Mouse (Mus musculus): Measurements from ENCODE around the gene Notch2.
"Not testable (repeated sequence)": the region's sequence is repeated elsewhere in the genome, so short reads cannot be mapped to it uniquely, and the experiment has no call there.

The Notch2 gene

DNA sequence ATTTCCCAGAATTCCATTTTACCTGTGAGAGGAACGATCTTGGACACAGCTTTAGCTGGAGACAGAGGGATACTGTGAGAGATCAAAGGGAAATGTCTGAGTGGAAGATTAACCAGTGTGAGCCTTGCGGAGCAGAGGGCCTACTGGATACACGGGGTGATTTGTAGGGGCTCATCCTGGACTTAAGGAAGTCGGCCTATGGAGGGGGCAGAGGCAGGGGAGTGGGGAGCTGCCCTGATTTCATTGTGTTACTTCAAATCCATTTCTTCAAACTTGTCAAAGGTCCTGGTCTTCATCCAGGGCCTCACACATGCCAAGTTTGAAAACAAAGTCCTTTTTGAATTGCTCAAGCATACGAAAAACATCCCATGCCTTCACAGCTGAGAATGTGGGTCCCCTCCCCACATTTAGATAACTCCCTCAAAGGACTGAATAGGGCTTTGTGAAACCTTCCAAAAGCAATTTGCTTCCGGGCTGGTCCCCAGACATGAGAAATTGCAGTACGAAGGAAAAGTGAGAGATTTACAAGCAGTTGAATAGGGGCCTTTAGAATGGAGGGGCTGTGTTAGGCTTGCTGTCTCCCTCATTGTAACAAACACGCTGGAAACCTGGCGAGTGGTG is 91.6 kb downstream of the Notch2 start:
- DNase-seq (ENCODE audit: low read depth) = no peak

GRCm38 (mm10) chr3:98105496-98105895 is 92.2 kb downstream of the Notch2 start:
- DNase-seq (ENCODE audit: low read depth) = no peak

- DNase-seq (ENCODE audit: low read depth) = no peak
Observed at GRCm38 (mm10) chr3:98106115-98106514, 92.8 kb downstream of the Notch2 start.

GRCm38 (mm10) chr3:98106590-98107313 is 93.4 kb downstream of the Notch2 start:
- no peak for DNase-seq (ENCODE audit: low read depth)

DNA sequence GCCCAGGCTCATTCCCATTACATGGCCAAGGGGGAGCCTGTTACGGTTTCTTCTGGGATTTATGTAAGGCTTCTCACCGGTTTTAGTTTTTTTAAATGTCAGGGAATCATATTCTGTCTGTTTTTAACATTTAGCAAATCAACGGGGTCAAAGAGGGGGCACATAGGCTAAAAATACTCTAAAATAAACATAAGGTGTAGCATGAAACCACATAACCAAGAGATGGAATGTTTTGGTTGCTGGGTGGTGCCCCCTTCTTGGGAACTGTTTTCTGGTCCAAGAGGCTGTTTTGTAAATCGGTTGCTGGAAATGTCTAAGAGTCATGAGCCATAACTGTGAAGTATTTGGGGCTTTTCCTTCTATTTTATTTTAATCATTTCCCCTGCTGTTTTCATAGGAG is 95.1 kb downstream of the Notch2 start:
- DNase-seq (ENCODE audit: low read depth) = no peak

DNA sequence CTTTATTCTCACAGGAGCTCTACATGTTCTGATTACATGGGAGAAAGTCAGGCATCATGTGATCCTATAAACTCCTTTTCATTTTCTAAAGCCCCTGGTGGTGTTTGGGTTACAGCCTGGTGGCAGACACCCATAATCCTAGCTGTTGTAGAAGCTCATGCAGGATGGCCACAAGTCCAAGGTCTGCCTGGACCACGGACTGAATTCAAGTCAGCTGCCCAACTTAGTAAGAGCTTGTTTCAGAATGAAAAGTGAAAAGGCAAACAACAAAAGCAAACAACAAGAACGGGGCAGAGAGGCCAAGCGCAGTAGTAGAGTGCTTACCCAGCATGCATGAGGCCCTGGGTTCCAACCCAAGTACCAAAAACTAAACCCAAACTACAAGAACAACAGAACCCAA is 95.5 kb downstream of the Notch2 start:
- DNase-seq (ENCODE audit: low read depth) = no peak

DNA sequence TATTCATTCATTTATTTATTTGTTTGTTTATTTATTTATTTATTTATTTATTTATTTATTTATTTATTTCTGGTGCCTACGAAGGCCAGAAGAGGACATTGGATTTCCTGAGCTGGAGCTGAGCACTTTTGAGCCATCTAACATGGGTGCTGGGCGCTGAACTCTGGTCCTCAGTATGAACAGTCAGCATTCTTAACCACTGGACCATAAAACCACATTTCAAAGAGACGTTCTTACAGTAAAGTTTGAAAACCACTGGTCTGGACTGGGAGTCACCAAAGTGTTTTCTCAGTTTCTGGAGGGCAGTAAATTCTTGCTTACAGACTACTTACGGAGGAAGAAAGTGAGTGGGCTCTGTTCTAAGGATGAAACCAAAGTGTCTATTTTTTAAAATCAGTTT is 97.3 kb downstream of the Notch2 start:
- no peak for DNase-seq (ENCODE audit: low read depth)

GRCm38 (mm10) chr3:98118252-98118651 is 104.9 kb downstream of the Notch2 start:
- DNase-seq (ENCODE audit: low read depth) = no peak

DNA sequence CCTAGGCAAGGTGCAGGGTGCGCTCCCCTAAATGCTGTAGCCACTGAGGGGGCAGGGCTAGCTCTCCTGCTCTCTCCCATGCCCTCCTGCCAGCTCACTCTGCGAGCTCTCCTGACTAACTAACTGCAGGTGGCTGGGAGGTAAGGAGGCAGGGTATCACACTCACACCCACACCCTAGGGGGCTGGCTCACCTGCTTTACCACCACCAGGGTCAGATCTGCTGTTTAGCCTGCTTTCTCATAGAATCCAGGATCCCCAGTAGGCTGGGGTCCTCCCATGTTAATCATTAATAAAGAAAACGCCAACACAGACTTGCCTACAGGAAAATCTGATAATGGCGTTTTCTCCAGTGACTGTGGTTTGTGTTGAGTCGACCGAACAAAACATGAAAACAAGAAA is 106.0 kb downstream of the Notch2 start:
- DNase-seq (ENCODE audit: low read depth) = no peak

DNA sequence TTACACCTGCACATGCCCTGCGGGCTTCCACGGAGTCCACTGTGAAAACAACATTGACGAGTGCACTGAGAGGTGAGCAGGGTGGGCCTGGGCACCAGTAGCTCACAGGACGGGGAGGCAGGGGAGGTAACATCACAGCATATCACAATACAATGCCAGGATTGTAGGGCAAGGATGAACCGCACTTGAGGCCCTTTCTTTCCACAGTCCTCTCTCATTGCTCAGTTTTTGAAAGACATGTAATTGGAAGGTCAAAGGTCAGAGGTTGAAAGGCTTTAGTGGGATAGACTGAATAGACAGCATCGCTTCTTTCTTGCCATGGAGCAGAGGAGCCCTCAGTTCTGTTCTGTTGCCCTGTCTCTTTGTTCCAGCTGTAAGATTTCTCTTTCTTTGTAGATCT is 107.6 kb downstream of the Notch2 start:
- no peak for DNase-seq (ENCODE audit: low read depth)

DNA sequence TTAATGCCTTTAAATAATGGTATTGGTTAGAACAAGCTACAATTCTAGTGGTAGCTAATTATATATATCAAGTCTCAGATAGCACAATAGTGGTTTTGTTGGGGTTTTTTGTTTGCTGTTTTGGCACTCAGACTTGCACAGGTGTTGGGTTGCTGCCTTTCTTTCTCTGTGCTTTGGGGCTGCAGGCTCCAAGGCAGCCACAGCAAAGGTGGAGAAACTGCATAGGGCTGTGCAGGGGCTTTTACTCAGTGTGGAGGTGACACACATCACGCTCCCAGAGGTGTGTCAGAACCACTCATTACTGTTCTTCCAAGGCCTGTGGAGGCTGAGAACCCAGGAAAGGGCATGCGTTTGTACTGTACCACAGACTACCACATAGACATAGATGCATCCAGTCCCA is 114.4 kb downstream of the Notch2 start:
- no peak for DNase-seq (ENCODE audit: low read depth)

DNA sequence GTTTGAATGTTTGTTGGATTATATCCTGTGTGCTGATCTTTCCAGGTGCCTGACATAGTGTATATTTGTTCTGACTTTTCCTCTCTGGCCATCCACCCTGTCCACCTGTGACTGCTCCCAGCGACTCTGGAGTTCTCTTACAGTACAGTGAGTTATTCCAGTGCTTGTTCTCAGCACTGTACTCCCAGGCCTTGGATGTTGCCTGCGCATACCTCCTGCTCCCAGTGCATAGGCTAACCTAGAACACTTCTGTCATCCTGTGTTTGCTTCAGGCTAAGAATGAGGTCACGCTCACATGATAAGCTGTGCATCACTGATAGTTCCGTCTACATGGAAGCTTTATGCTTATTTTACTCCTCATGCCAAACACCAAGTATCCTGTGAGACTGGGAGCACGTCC is 115.4 kb downstream of the Notch2 start:
- no peak for DNase-seq (ENCODE audit: low read depth)

DNA sequence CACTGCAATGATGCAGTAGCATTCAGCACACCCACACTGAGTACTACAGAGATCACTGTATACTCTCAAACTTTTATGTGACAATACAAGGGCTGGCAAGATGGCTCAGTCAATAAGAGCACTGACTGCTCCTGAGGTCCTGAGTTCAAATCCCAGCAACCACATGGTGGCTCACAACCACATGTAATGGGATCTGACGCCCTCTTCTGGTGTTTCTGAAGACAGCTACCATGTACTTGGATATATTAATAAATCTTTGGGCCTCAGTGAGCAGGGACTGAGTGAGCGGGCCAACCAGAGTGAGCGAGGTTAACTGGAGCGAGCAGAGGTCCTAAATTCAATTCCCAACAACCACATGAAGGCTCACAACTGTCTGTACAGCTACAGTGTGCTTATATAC is 118.8 kb downstream of the Notch2 start:
- DNase-seq (ENCODE audit: low read depth) = not testable (repeated sequence)

DNA sequence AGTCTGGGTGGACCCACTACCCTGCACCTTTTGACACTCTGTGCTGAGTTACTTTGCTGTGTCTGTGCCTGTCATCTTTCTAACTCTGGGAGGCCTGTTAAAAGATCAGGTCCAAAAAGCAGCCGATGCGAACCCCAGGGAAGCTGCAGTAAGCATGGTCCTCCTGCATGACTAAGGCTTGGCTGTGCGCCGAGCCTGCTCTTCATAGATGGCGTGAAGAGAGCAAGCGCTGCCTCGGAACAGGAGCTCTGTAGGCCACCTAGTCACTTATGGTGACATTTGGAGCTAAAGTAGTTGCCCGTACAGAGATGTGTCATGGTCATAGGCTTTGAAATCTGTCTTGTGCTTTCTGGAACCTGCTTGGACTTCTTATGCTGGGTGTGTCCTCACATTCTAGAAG is 119.3 kb downstream of the Notch2 start:
- no peak for DNase-seq (ENCODE audit: low read depth)

DNA sequence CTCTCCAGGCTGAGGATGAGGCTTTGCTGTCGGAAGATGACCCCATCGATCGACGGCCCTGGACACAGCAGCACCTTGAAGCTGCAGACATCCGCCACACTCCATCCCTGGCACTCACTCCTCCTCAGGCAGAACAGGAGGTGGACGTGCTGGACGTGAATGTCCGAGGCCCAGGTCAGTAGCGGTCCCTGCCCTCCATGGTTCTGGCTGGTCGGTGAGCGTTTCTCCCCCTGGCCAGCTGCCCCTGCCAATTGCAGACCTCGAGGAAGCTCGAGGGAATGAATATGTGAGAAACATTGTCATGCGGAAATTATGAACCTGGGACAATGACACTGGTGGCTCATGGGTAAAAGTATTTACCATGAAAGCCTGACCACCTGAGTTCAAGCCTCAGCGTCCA is 128.1 kb downstream of the Notch2 start:
- DNase-seq (ENCODE audit: low read depth) = no peak

GRCm38 (mm10) chr3:98142862-98143261 is 129.5 kb downstream of the Notch2 start:
- DNase-seq (ENCODE audit: low read depth) = no peak

GRCm38 (mm10) chr3:98145204-98145603 is 131.9 kb downstream of the Notch2 start:
- no peak for DNase-seq (ENCODE audit: low read depth)

DNA sequence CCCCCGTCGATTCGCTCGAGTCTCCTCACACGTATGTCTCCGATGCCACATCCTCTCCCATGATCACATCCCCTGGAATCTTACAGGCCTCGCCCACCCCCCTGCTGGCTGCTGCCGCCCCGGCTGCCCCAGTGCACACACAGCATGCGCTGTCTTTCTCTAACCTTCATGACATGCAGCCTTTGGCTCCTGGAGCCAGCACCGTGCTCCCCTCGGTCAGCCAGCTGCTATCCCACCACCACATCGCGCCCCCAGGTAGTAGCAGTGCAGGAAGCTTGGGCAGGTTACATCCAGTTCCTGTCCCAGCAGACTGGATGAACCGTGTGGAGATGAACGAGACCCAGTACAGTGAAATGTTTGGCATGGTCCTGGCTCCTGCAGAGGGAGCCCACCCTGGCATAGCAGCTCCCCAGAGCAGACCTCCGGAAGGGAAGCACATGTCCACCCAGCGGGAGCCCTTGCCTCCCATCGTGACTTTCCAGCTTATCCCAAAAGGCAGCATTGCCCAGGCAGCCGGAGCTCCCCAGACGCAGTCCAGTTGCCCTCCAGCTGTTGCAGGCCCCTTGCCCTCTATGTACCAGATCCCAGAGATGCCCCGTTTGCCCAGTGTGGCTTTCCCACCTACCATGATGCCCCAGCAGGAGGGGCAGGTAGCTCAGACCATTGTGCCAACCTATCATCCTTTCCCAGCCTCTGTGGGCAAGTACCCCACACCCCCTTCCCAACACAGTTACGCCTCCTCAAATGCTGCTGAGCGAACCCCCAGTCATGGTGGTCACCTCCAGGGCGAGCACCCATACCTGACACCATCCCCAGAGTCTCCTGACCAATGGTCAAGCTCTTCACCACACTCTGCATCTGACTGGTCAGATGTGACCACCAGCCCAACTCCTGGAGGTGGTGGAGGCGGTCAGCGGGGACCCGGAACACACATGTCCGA is 133.4 kb downstream of the Notch2 start:
- no peak for DNase-seq (ENCODE audit: low read depth)

DNA sequence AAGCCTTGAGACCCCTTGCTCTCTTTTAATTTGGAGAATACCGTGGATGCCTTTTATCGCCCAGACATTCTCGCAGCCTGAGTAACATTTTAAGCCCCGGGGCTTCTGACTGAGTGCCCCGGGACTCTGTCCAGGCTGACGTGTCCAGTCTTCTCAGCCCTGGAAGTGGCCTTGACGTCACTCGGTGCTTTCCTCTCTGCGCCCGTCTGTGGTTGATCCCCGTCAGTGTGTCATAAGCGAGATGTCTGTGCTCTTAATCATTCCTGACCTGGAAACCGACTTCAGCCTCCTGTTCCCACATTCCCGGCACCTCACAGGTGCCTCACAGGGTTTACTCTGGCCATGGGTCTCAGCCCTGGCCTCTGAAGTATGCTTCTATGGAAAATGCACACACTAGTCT is 134.4 kb downstream of the Notch2 start:
- DNase-seq (ENCODE audit: low read depth) = no peak

GRCm38 (mm10) chr3:98149881-98150280 is 136.6 kb downstream of the Notch2 start:
- DNase-seq (ENCODE audit: low read depth) = no peak

DNA sequence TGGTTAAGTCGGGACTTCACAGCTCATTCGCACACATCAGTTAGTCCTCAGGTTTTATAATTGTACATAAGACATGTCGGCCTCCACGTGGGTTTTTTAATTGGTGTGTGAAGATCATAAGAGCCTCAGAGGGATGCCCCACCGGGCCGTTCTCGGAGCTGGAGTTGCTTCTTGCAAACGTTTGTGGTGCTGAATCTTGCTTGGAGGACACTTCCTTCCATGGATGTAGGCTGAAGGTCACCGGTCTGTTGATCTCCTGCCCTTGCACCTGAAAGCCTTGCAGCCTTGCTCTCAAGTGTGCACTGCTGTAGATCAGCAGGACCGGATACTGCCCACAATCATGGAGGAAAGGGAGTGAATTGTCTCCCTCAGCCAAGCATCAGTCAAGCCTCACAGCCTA is 137.7 kb downstream of the Notch2 start:
- no peak for DNase-seq (ENCODE audit: low read depth)

DNA sequence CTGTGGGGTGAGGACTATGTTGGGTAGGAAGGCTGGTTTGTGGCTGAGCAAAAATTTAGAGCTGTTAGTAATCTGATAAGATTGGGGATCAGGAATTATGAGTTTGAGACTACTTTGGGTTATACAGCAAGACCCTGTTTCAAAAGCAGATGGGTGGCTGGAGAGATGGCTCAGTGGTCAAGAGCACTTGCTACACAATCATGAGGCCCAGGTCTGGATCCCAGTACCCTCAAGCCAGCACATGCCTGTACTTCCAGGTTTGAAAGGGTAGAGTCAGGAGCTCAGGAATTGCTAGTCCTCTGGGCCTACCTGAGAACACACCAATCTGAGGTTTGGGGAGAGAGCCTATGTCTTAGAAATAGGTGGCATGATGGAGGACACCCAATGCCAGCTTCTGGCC is 140.1 kb downstream of the Notch2 start:
- DNase-seq (ENCODE audit: low read depth) = no peak

DNA sequence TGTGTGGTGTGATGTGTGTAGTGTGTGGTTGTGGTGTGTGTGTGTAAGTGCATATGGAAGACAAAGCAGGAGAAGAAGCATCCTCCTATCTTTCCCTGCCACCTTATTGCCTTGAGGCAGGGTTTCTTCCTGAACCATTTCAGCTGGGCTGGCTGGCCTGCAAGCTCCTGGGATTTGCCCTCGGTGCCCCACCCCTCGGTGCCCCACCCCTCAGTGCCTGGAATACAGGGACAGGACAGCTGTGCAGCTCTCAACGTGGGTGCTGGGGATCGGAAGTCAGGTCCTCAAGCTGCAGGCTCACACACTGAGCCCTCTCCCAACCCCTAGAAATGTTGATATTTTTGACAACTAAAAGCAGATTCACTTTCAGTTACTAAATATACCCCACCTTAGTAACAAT is 142.8 kb downstream of the Notch2 start:
- DNase-seq (ENCODE audit: low read depth) = no peak
